Mouse (Mus musculus): ENCODE results near the gene Atp8a1. TPM values are rescaled to one million over a fixed set of nuclear protein-coding genes. Genes with fewer than 3 reads are reported as not detected.

Atp8a1 gene
- polyA plus RNA-seq, 1 experiment from 2014 or later, result 8.1 TPM

DNA sequence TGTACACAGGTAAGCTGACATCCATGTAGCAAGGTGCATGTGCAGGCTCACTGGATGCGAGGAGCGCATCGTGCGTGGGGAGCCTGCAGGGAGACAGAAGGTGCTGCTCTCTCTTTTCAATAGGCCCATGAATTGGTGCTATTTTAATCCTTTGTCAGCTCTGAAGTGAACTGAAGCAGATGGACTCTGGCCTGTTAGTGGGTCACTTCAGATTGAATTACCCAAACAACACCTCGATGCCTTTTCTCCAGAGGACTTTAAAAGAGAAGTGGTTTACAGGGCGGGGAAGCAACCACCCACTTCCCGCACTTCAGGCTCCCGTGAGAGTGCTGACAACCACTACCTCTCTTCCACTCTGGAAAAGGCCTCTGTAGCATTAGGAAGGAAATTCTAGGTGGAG, 46.4 kb downstream of the Atp8a1 start:
- no peak overlapping the region for H3K9ac ChIP-seq
- no peak overlapping the region for H3K4me3 ChIP-seq (replicated peaks)
- WGBS, result 74% methylated on average over 8 of the region's 8 CpGs
- H3K9me3 ChIP-seq (replicated peaks), result no peaks in the 10 kb centered on the region
- H3K4me2 ChIP-seq (replicated peaks), result no peak overlapping the region
- 0 out of 2 replicates have a peak, but pooled peaks cover 6% of the 10 kb centered on the region for H3K4me1 ChIP-seq
- no peak overlapping the region for H3K27ac ChIP-seq (replicated peaks)
- no peaks in the 10 kb centered on the region for H3K36me3 ChIP-seq
- H3K27me3 ChIP-seq, result no peaks in the 10 kb centered on the region
- no peak for ATAC-seq (ENCODE audit: insufficient number of reproducible peaks, low FRiP score, low TSS enrichment, low read depth)

DNA sequence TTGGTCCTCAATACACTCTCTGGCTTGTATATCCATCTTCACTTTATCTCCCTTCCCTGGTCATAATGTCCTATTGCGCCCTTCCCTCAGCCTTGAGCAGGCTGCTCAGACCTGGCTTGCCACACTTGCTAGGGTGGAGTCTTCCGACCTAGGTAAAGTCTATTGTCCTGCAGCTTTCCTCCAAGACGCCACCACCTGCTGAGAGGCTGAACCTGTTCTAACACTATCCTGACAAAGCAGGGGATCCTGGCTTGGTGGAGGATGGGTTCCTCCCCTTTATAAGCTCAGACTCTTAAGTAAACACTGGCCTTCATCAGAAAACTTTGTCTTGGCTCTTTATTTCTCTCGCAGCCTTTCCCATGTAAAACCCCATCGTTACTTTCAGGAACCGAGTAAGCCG, 47.4 kb downstream of the Atp8a1 start:
- Histone ChIP-seq H3K27me3 (no peaks in the 10 kb centered on the region), H3K4me1 (0 out of 2 replicates have a peak, but pooled peaks cover 6% of the 10 kb centered on the region), H3K4me3 (replicated peaks) (no peak overlapping the region), H3K9ac (no peak overlapping the region), H3K36me3 (no peaks in the 10 kb centered on the region), H3K4me2 (replicated peaks) (no peak overlapping the region), H3K9me3 (replicated peaks) (no peaks in the 10 kb centered on the region), H3K27ac (replicated peaks) (no peak overlapping the region)
- WGBS, result 83% methylated on average over 7 of the region's 7 CpGs
- ATAC-seq (ENCODE audit: insufficient number of reproducible peaks, low FRiP score, low TSS enrichment, low read depth), result no peak

GRCm38 (mm10) chr5:67798348-67798747, 48.9 kb downstream of the Atp8a1 start:
- Histone ChIP-seq H3K9me3 (replicated peaks) (no peaks in the 10 kb centered on the region), H3K9ac (no peak overlapping the region), H3K4me3 (replicated peaks) (no peak overlapping the region), H3K36me3 (no peaks in the 10 kb centered on the region), H3K27me3 (no peaks in the 10 kb centered on the region), H3K4me1 (0 out of 2 replicates have a peak, but pooled peaks cover 6% of the 10 kb centered on the region), H3K4me2 (replicated peaks) (no peak overlapping the region), H3K27ac (replicated peaks) (no peak overlapping the region)
- no peak for ATAC-seq (ENCODE audit: insufficient number of reproducible peaks, low FRiP score, low TSS enrichment, low read depth)
- WGBS, result 76% methylated on average over 4 of the region's 4 CpGs

DNA sequence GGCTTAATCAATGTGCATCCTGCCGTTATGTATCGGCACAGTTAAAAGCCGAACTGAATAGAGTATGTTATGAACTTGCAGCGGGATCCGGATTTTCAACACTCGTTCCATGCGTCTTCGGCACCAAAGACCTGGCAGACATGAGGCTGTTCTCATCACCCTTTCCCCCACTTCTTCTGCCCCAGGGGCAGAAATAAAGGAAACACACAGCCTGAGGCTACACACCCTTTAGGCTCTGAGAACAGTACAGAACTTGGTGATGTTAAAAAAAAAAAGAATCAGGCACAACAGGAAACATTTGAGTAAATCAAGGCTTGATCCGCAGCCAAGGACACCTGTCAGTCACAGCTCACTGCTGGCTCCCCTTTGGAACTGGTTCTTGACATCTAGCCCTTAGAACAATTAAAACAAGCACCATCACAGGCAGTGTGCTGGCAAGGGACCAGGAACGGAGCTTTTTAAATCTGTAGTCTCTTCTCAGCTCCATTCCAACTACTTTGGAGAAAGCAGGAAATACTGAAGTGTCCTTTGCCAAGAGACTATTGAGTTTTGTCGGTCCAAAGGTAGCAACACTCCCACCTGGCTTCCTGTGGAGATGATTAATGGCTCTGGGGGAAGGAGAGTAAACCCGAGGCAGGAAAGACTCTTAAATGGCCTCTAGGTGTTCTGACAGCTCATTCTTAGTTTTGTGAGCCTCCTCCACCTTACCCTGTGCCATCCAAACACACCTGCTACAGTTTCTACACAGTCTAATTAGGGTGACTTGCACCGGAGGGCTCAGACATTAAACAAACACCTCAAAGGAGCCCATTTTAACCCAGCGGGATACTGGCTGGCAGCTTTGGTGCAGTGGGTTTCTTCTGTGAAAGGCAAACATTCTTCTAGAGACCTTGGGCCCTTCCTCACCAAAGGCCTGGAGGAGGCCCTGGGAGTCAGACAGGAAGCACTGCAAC, 50.0 kb downstream of the Atp8a1 start:
- H3K27ac ChIP-seq (replicated peaks), result no peak overlapping the region
- 61% methylated on average over 14 of the region's 14 CpGs for WGBS
- 0 out of 2 replicates have a peak, but pooled peaks cover 6% of the 10 kb centered on the region for H3K4me1 ChIP-seq
- H3K9me3 ChIP-seq (replicated peaks), result no peaks in the 10 kb centered on the region
- no peak overlapping the region for H3K4me3 ChIP-seq (replicated peaks)
- no peak overlapping the region for H3K9ac ChIP-seq
- H3K27me3 ChIP-seq, result no peaks in the 10 kb centered on the region
- no peaks in the 10 kb centered on the region for H3K36me3 ChIP-seq
- H3K4me2 ChIP-seq (replicated peaks), result no peak overlapping the region
- ATAC-seq (ENCODE audit: insufficient number of reproducible peaks, low FRiP score, low TSS enrichment, low read depth), result peak; percentile 20; the same call in 1 of the 2 replicates

- H3K4me2 ChIP-seq (replicated peaks), result no peak overlapping the region
- H3K9ac ChIP-seq, result no peak overlapping the region
- no peak overlapping the region for H3K4me3 ChIP-seq (replicated peaks)
- no peak overlapping the region for H3K27ac ChIP-seq (replicated peaks)
- no peak for ATAC-seq (ENCODE audit: insufficient number of reproducible peaks, low FRiP score, low TSS enrichment, low read depth)
- 0 out of 2 replicates have a peak, but pooled peaks cover 6% of the 10 kb centered on the region for H3K4me1 ChIP-seq
- H3K36me3 ChIP-seq, result no peaks in the 10 kb centered on the region
- H3K9me3 ChIP-seq (replicated peaks), result no peaks in the 10 kb centered on the region
- WGBS, result 71% methylated on average over 10 of the region's 10 CpGs
- H3K27me3 ChIP-seq, result no peaks in the 10 kb centered on the region
Measured at GRCm38 (mm10) chr5:67794129-67794800, 53.0 kb downstream of the Atp8a1 start.

DNA sequence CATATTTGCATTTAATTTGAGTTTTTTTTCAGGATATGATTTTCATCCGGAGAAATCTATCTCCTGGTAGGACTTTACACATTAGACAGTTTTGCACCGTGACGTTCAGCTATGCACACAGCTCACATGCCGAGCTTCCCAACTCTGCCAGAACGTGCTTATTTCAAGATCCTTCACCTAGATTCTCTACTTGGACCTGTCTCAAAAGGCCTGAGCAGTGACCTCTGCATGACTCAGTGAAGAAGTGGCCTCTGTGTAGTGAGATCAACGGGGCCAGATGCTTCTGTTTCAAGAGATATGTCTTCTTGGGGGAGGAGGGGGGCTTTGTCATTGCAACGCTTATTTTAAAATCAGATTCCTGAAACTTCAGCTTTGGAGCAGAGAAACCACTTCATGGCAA, 64.5 kb downstream of the Atp8a1 start:
- no peaks in the 10 kb centered on the region for H3K36me3 ChIP-seq

GRCm38 (mm10) chr5:67778026-67778425, 69.2 kb downstream of the Atp8a1 start:
- Histone ChIP-seq H3K4me3 (replicated peaks) (no peak overlapping the region), H3K4me2 (replicated peaks) (no peak overlapping the region)
- 57% methylated on average over 8 of the region's 8 CpGs for WGBS

More for the DNA sequence above, 64.5 kb downstream of the Atp8a1 start:
- H3K4me2 ChIP-seq (replicated peaks), result no peak overlapping the region
- no peaks in the 10 kb centered on the region for H3K27me3 ChIP-seq
- no peaks in the 10 kb centered on the region for H3K9me3 ChIP-seq (replicated peaks)
- no peak overlapping the region for H3K9ac ChIP-seq
- no peak overlapping the region for H3K4me3 ChIP-seq (replicated peaks)
- H3K27ac ChIP-seq (replicated peaks), result no peak overlapping the region
- no peak for ATAC-seq (ENCODE audit: insufficient number of reproducible peaks, low FRiP score, low TSS enrichment, low read depth)
- 65% methylated on average over 7 of the region's 7 CpGs for WGBS
- no peaks in the 10 kb centered on the region for H3K4me1 ChIP-seq

DNA sequence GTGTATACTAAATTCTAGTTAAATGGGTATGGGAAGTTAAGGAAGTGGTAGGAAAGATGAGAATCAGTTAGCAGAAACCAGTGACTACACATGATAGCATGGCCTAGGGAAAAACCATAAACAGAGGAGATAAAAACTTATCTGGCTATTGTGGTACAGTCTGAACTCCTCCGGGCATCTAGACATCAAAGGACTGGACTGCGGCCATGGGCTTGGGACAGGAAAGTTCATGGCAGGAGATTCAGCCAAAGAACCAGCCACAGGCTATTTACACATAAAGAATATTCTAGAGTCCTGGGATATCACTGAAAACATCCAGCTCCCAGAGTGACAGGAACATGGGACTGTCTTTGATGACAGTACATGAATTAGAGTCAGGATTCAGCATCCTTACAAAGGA, 73.0 kb downstream of the Atp8a1 start:
- Histone ChIP-seq H3K9me3 (replicated peaks) (no peaks in the 10 kb centered on the region), H3K4me1 (no peaks in the 10 kb centered on the region), H3K4me2 (replicated peaks) (no peak overlapping the region), H3K27ac (replicated peaks) (no peak overlapping the region), H3K4me3 (replicated peaks) (no peak overlapping the region), H3K9ac (no peak overlapping the region), H3K27me3 (no peaks in the 10 kb centered on the region), H3K36me3 (no peaks in the 10 kb centered on the region)
- no peak for ATAC-seq (ENCODE audit: insufficient number of reproducible peaks, low FRiP score, low TSS enrichment, low read depth)
- 91% methylated on average over 2 of the region's 2 CpGs for WGBS

More at GRCm38 (mm10) chr5:67778026-67778425, 69.2 kb downstream of the Atp8a1 start:
- ATAC-seq (ENCODE audit: insufficient number of reproducible peaks, low FRiP score, low TSS enrichment, low read depth), result peak; percentile 34
- Histone ChIP-seq H3K4me1 (no peaks in the 10 kb centered on the region), H3K9ac (no peak overlapping the region), H3K9me3 (replicated peaks) (no peaks in the 10 kb centered on the region), H3K36me3 (no peaks in the 10 kb centered on the region), H3K27ac (replicated peaks) (no peak overlapping the region), H3K27me3 (no peaks in the 10 kb centered on the region)

- Histone ChIP-seq H3K4me2 (replicated peaks) (no peak overlapping the region), H3K4me3 (replicated peaks) (no peak overlapping the region), H3K27ac (replicated peaks) (no peak overlapping the region), H3K36me3 (no peaks in the 10 kb centered on the region), H3K27me3 (no peaks in the 10 kb centered on the region), H3K4me1 (no peaks in the 10 kb centered on the region), H3K9ac (no peak overlapping the region), H3K9me3 (replicated peaks) (no peaks in the 10 kb centered on the region)
- no peak for ATAC-seq (ENCODE audit: insufficient number of reproducible peaks, low FRiP score, low TSS enrichment, low read depth)
- 88% methylated on average over 8 of the region's 8 CpGs for WGBS
Measured at GRCm38 (mm10) chr5:67768708-67769107, 78.5 kb downstream of the Atp8a1 start.

- no peak for ATAC-seq (ENCODE audit: insufficient number of reproducible peaks, low FRiP score, low TSS enrichment, low read depth)
- 91% methylated on average over 3 of the region's 3 CpGs for WGBS
Measured at GRCm38 (mm10) chr5:67764798-67765197, 82.4 kb downstream of the Atp8a1 start.

DNA sequence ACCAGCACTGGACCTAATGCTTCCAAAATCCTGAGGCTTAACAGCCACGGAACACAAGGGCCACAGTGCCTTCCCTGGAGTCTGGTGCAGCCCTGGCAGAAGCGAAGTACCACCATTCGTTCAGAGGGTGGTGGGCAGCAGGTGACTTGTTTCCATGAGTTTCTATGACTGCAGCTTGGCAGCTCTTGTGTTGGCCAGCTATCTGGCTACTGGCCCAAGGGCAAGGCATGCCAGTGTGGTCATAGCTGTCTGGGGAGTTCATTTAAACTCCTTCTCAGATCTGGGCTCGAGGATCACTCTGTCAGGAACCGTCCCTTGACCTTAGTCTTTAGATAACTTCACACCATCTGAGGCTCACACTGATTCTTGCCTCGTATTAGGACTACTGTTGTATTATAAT, 89.1 kb downstream of the Atp8a1 start:
- H3K4me1 ChIP-seq, result no peaks in the 10 kb centered on the region
- ATAC-seq (ENCODE audit: insufficient number of reproducible peaks, low FRiP score, low TSS enrichment, low read depth), result no peak
- no peaks in the 10 kb centered on the region for H3K36me3 ChIP-seq
- H3K9ac ChIP-seq, result no peak overlapping the region
- H3K4me3 ChIP-seq (replicated peaks), result no peak overlapping the region
- WGBS, result 83% methylated on average over 6 of the region's 6 CpGs
- no peak overlapping the region for H3K27ac ChIP-seq (replicated peaks)
- H3K4me2 ChIP-seq (replicated peaks), result no peak overlapping the region
- H3K27me3 ChIP-seq, result no peaks in the 10 kb centered on the region
- no peaks in the 10 kb centered on the region for H3K9me3 ChIP-seq (replicated peaks)

More at GRCm38 (mm10) chr5:67764798-67765197, 82.4 kb downstream of the Atp8a1 start:
- Histone ChIP-seq H3K4me3 (replicated peaks) (no peak overlapping the region), H3K27me3 (no peaks in the 10 kb centered on the region), H3K9ac (no peak overlapping the region), H3K36me3 (no peaks in the 10 kb centered on the region), H3K9me3 (replicated peaks) (no peaks in the 10 kb centered on the region), H3K4me1 (no peaks in the 10 kb centered on the region), H3K4me2 (replicated peaks) (no peak overlapping the region), H3K27ac (replicated peaks) (no peak overlapping the region)
